ENCODE assay signal across 29 mouse cellular contexts in the genomic region with DNA sequence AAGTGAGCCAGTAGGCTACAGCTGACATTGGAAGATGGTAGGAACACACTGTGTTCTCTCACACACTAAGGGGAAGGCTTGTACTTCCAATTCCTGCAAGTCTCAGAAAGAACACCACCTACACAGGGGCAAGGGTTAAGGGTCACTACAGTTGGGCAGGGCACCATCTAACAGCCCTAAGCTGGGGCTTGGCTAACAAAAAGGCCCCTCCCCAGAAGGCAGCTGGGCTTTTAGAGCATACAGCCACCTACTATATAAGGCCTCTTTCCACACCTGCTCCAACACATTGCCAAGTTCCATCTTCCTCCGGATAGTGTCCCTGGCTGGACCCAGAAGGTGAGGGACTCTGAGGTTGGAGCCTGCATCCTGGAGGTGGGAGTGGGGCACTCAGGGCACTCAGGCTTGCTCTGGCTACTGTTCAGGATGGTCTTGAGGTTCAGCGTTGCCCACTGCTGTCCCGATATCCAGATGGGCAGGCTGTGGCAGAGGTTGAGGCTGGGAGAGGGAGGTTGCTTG. TPM values are rescaled to one million over a fixed set of nuclear protein-coding genes. Genes with fewer than 3 reads are reported as not detected.
DNase-seq lines count a peak whose midpoint lies in the region; ATAC-seq lines count a peak whose summit lies in the region.
"Had no signal": no experiment of that assay in that cellular context is flagged by ENCODE, and none has a peak within 500 bp of the region (broad histone marks: within the 10 kb centered on the region; RNA-seq: fewer than 3 reads in every experiment).

TSS of gene Lypd8 (plus strand) at position 281 of the 516 bp plus-strand sequence.

- ATAC-seq in erythroid progenitor cell, adult 5-6 weeks (replicated peaks; ENCODE audit: low FRiP score, poor library complexity, severe bottlenecking): 0 out of 2 replicates have a peak, but pooled peaks have one; percentile 12
- ATAC-seq in stomach, embryonic 16.5 days (ENCODE audit: insufficient read depth, low FRiP score): peak; percentile 27; the same call in 1 of the 2 replicates
- ATAC-seq: forebrain, embryonic 16.5 days had no signal

- WGBS in large intestine, adult 2 months: 35% methylated on average over 3 of the region's 3 CpGs
- 87% methylated on average over 3 of the region's 3 CpGs for WGBS in stomach, embryonic 16.5 days

- H3K9me3 ChIP-seq in stomach, embryonic 16.5 days (replicated peaks; ENCODE audit: control insufficient read depth, low read length): no peaks in the 10 kb centered on the region
- H3K9me3 ChIP-seq: embryonic facial prominence, embryonic 15.5 days; hindbrain, embryonic 15.5 days; limb, embryonic 10.5 days; liver, embryonic 15.5 days; midbrain, embryonic 12.5 days; neural tube, embryonic 15.5 days had no signal

- peak within 1 kb of the TSS; percentile 82; the same call in 1 of the 2 replicates for H3K27ac ChIP-seq in stomach, embryonic 16.5 days (ENCODE audit: low read length)
- H3K27ac ChIP-seq: embryonic facial prominence, embryonic 15.5 days; hindbrain, embryonic 15.5 days; limb, embryonic 10.5 days; liver, embryonic 15.5 days; midbrain, embryonic 12.5 days; neural tube, embryonic 15.5 days had no signal

- H3K27me3 ChIP-seq in stomach, embryonic 16.5 days (ENCODE audit: control insufficient read depth, insufficient read depth, low read length): no peaks in the 10 kb centered on the region
- H3K27me3 ChIP-seq: embryonic facial prominence, embryonic 15.5 days; hindbrain, embryonic 15.5 days; midbrain, embryonic 12.5 days; neural tube, embryonic 15.5 days had no signal

- H3K36me3 ChIP-seq in stomach, embryonic 16.5 days (ENCODE audit: control insufficient read depth, insufficient read depth, low read length): no peaks in the 10 kb centered on the region
- H3K36me3 ChIP-seq: embryonic facial prominence, embryonic 15.5 days; hindbrain, embryonic 15.5 days; limb, embryonic 10.5 days; liver, embryonic 15.5 days; midbrain, embryonic 12.5 days; neural tube, embryonic 15.5 days had no signal

- H3K4me2 ChIP-seq in stomach, embryonic 16.5 days (ENCODE audit: low read depth, low read length): no peak within 1 kb of the TSS
- H3K4me2 ChIP-seq: embryonic facial prominence, embryonic 15.5 days; heart, embryonic 11.5 days; hindbrain, embryonic 15.5 days; liver, embryonic 15.5 days; midbrain, embryonic 12.5 days; neural tube, embryonic 15.5 days had no signal

- H3K9ac ChIP-seq in stomach, embryonic 16.5 days (ENCODE audit: low read length): no peak within 1 kb of the TSS
- H3K9ac ChIP-seq: embryonic facial prominence, embryonic 15.5 days; hindbrain, embryonic 15.5 days; liver, embryonic 15.5 days; midbrain, embryonic 12.5 days; neural tube, embryonic 15.5 days had no signal

- H3K4me3 ChIP-seq in stomach, embryonic 16.5 days (replicated peaks; ENCODE audit: low read length): peak within 1 kb of the TSS; percentile 13
- H3K4me3 ChIP-seq: embryonic facial prominence, embryonic 15.5 days; hindbrain, embryonic 15.5 days; limb, embryonic 10.5 days; liver, embryonic 15.5 days; midbrain, embryonic 12.5 days; neural tube, embryonic 15.5 days had no signal

- peak; percentile 78 for DNase-seq in heart, adult 11 months
- DNase-seq in heart, adult 8-10 months (ENCODE audit: low spot score): no peak
- peak; percentile 85 for DNase-seq in large intestine, adult 2 months (ENCODE audit: low read depth, low spot score)
- no peak for DNase-seq in lung, postnatal 25 days (ENCODE audit: low spot score)
- DNase-seq in frontal cortex, postnatal 36 days (ENCODE audit: low spot score in 2 of 2): no peak
- DNase-seq: adrenal gland, postnatal 25 days; cerebellum, adult 11 months; cerebellum, adult 9-11 months; kidney, adult 11 months; kidney, postnatal 4 days; liver; lung, postnatal 10 days; right cerebral cortex, adult 18-20 months; thymus, postnatal 36 days had no signal

- H3K4me1 ChIP-seq in stomach, embryonic 16.5 days (ENCODE audit: control insufficient read depth, insufficient read depth, low read length): no peaks in the 10 kb centered on the region
- H3K4me1 ChIP-seq: embryonic facial prominence, embryonic 15.5 days; hindbrain, embryonic 15.5 days; limb, embryonic 10.5 days; midbrain, embryonic 12.5 days; neural tube, embryonic 15.5 days had no signal

RNA-seq across cellular contexts. Expression of gene Lypd8, which starts in this region (rescaled TPM):
- total RNA-seq in heart, adult 8-10 months (2022): not detected
- total RNA-seq in erythroid progenitor cell, adult 5-6 weeks (2015; ENCODE audit: low replicate concordance): not detected in 2 replicates
- total RNA-seq in erythroid progenitor cell, adult 5-6 weeks (2017; ENCODE audit: low replicate concordance): not detected in 2 replicates
- polyA plus RNA-seq in large intestine, adult 2 months (2012; rRNA removed): 6,429 and 6,795 TPM in 2 replicates
- 213 and 226 TPM in 2 replicates for polyA plus RNA-seq in stomach, embryonic 16.5 days (2015; fragmentation: Nextera tagmentation; extraction: Ambion mirVana)
- total RNA-seq: adrenal gland, postnatal 25 days; common myeloid progenitor, adult 5-6 weeks; gastrocnemius, postnatal 4 days; hematopoietic stem cell, adult 5-6 weeks; left cerebral cortex, adult 18-20 months; megakaryocyte, adult 5-6 weeks had no signal
- polyA plus RNA-seq: forebrain, embryonic 16.5 days; heart, embryonic 11.5 days; hindbrain, embryonic 15.5 days; limb, embryonic 10.5 days; midbrain, embryonic 12.5 days had no signal

Comparison
In these comparisons a context has a peak if more than half of its experiments do, and no peak if none do; other contexts are left out.
1. RNA of gene Lypd8 (polyA plus RNA-seq): 6,429 to 6,795 TPM in large intestine, adult 2 months; 213 to 226 TPM in stomach, embryonic 16.5 days; every median in the first group is over 10 times any median in the second.
2. DNase-seq: peak in heart, adult 11 months (single experiment) and large intestine, adult 2 months (single experiment); none in heart, adult 8-10 months (single experiment), lung, postnatal 25 days (single experiment) and frontal cortex, postnatal 36 days (0 of 2).
3. Peak in ATAC-seq in erythroid progenitor cell, adult 5-6 weeks; RNA of the gene not detected or under 1 TPM.